Mouse (Mus musculus) fat pad, adult 2 months (tissue): ENCODE results near the gene BC049352.

Experiments used
- DNase-seq: peaks from one replicate; pipeline ENCODE4 v3.0.0-alpha.2; 2011; ENCODE audit warnings: low read depth, low spot score; ENCODE audit errors: extremely low read depth

BC049352 gene

GRCm38 (mm10) chr9:45188570-45189563, 7.1 kb downstream of the BC049352 start:
- DNase-seq: no peak

GRCm38 (mm10) chr9:45189661-45190174, 7.9 kb downstream of the BC049352 start:
- DNase-seq: no peak

DNA sequence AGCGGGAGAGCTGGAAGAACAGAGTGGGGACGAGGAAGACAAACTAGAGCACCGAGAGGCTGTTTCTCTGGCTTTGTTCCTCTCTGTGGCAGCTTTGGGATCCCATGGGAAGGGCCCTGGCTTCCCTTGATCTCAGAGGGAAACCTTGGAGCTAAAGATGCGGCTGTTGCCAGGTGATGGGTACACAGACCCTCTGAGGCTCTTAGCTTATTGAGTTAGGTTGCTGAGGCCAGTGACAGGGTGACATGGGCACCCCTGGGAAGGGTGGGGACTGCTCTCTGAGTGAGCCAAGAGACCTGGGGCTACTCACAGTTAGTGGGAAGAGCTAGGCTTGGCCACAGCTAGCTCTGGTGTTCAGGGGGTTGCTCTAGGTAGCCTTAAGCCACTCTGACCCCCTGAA, 13.7 kb downstream of the BC049352 start:
- no peak for DNase-seq

DNA sequence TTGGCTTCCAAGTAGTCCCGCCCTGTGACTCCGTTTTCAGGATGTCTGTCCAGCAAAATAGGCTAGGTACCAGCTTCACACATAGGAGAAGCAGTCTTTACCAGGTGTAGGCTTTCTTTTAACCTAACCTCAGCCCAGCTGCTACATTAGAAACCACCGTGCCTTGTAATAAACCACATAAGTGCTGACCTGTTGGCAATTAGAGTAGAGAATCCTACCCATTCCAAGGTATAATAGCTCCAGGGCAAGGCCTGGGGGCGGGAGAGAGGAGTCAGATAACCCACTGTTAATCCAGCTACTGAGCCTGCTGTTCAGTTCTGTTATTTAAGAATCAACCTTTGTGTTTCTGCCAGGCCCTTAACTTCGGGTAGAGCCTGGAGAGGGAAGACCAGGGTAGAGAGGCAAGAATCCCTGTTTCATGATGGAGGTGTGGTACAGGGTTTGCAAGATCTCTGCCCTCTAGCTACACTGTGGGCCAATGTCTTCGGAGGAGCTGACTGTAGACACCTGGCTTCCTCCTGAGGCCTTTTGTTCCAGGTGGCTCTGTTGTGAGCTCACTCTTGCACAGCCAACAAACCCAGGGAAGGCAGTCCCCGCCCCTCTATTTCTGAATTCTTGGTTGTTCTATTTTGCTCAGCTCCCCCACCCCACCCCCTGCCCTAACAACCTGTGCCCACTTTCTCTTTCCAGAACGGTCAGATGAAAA, 14.5 kb downstream of the BC049352 start:
- DNase-seq: no peak

DNA sequence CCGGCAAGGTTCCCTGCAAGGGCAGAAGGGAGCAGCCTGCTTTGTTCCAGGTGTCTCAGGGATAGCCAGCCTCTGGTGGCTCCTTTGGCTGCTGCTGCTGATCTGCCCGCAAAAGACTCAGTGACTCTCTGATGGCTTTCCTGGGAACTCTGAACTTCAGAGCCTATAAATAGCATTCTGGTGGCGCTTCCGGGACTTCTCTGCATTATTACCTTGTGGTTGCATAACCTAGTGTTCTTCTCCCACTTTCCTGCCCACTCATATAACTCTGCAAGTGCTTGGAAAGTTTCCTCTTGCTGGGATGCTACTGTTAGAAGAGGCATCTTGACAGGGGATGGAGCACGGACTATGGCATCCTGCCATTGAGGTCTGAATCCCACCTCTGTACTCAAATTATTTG, 15.7 kb downstream of the BC049352 start:
- no peak for DNase-seq

GRCm38 (mm10) chr9:45201319-45201947, 19.6 kb downstream of the BC049352 start:
- DNase-seq: peak; percentile 97

GRCm38 (mm10) chr9:45202021-45202798, 20.4 kb downstream of the BC049352 start:
- no peak for DNase-seq

DNA sequence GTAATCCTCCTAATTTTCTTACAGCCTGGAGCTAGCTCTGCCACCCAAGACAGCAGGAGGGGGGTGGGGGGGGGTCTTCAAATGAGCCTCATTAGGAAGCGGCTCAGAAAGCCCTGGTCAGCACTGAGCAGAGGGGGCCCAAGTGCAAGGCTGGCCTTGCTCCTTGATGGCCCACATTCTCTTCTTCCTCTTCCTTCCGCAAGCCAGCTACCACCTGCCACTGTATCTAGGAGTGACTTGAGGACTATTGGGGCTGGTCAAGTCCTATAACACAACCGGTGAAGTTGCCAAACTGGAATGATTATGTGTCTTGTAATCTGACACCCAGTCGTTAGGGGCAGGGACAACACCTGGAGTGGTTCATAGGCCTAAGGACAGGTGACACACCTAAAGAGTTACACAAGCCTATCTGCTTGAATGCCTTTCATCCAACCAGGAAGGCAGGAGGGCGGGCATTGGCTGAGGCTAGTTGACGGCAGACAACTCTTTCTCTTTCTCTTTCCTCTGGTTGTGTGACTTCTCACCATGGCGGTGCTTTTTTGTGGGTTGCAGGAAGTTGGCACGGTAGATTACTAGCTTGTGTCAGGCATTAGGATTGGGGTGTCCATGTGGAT, 22.1 kb downstream of the BC049352 start, which contains the start of gene Tmprss4:
Gene Tmprss4, minus strand, starts transcription at position 296 of the 614 bp plus-strand sequence.
- DNase-seq: peak; percentile 96

DNA sequence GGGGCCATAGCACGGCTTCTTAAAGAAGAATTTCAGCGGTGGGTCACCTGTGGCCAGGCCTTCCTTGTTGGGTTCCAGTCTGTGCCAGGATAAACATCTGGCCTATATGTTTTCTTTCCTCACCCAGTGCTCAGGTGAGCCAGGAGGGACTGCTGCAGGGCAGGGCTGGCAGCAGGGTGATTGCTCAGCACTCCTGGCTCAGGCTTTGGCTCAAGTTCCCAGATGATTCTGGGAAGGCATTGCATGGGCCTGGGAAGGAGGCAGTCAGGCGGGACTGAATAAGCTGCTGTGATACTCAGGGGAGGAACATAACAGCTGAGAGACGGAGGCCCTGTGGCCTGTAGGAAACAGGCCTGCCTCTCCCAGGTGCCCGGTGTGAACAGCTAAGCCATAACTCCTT, 23.3 kb downstream of the BC049352 start:
- DNase-seq: peak; percentile 83

GRCm38 (mm10) chr9:45206121-45206520, 24.3 kb downstream of the BC049352 start:
- no peak for DNase-seq

GRCm38 (mm10) chr9:45207015-45207743, 25.4 kb downstream of the BC049352 start:
- no peak for DNase-seq

GRCm38 (mm10) chr9:45212001-45212400, 30.2 kb downstream of the BC049352 start:
- no peak for DNase-seq

DNA sequence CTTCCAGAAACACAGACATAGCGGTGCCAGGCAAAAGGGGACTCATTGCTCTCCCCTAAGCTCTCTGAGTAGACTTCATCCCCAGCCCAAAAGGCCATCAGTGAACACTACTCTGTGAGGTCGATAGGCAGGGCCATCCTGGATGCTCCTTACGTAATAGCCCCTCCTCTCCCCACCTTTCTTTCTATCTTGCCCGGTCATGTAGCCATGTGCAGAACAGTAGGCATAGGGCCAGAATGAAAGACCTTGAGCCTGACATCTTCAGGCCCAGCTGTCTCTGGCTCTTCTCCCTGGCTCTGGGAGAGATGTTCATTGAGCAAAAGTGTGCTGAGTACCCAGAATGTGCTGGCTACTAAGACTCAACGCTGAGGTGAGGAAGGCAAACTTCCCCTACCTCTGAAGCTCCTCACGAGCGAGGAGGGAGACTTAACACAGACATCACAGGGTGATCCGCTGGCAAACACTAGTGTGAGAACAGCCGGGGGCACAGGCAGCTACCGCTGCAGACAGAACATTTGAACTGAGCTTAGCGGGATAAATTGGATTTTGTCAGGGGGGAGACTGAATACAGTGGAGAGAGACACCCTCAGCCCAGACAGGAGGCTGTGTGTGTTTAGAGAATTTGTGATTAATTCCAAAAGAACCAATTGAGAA, 33.8 kb downstream of the BC049352 start:
- peak; percentile 42 for DNase-seq

- DNase-seq: no peak
These were observed 37.8 kb downstream of the BC049352 start for GRCm38 (mm10) chr9:45219644-45220043.

- no peak for DNase-seq
These were observed 39.8 kb downstream of the BC049352 start for GRCm38 (mm10) chr9:45221567-45221966.

DNA sequence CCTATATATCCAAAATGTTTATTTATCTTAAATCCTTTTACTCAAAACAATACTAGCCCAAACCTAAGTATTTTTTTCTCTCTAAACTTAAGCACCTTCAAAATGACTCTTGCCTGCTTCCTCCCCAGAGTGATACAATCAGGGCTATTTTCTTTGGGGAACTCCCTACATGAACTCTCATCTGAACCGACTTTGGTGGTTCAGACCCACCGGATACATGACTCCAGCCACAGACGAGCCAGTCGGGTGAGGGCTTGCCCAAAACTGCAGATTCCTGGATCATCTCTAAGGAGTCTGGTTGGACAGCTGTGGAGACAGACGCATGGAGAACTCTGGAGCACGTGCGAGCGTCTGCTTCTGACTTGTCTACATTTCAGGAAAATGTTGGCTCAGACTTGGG, 47.6 kb downstream of the BC049352 start:
- DNase-seq: no peak

- DNase-seq: no peak
These were observed 53.9 kb downstream of the BC049352 start for GRCm38 (mm10) chr9:45235668-45236227.

- no peak for DNase-seq
These were observed 54.9 kb downstream of the BC049352 start for GRCm38 (mm10) chr9:45236744-45237143.
